Mouse (Mus musculus): ENCODE measurements around the gene Ccdc63.

DNA sequence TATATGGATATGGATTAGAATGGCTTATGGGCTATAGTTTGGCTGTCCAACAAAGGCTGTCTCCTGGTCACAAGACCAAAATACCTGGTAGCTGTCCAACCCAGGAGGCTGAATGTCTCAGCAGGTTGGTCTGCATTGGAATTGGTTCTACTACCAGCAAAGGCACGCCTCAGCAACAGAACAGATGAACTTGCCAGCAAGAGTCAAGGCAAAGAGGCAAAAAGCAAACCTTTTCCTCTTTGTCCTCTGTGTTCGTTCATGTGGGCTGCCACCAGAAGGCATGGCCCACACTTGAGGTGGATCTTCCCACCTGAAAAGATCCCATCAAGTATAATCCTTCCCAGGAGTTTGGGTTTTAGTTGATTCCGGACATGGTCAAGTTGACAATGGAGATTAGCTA, at the start of gene Ccdc63:
- TF ChIP-seq TAL1 (IDR thresholded peaks at IDR 0.05; ENCODE audit: low read length) (no peak), GATA1 (IDR thresholded peaks at IDR 0.05; ENCODE audit: low read length) (no peak)
